17 mouse cellular contexts compared by ENCODE assay signal in the genomic region with DNA sequence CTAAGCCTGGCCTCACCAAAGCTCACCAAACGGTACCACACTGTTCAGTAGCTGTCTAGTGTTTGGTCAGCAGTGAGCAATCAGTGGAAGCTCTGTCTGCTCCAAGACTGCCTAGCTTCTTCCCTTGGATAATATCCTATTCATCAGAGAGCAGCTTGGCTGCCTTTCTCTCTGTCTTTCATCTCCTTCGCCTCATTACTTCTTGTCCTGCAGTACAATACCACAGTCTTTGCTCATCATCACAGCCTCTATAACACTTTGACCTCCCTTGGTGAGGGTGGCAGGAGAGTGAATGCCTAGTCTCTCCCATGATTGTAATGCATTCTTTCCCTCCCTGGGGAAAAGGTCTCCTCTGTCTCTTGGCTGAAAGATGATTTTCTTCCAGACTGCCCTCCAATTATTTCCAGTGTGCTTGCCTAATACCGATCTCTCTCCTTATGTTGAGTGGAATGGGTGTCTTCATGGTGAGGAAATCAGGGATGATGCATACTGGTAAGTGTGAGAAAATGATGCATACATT.
A peak's percentile ranks its signal among the peaks of the same experiment; 100 is the strongest.
DNase-seq lines count a peak whose midpoint lies in the region; ATAC-seq and TF ChIP-seq lines count a peak whose summit lies in the region.
"Had no signal": no experiment of that assay in that cellular context is flagged by ENCODE, and none has a peak within 500 bp of the region (broad histone marks: within the 10 kb centered on the region; RNA-seq: fewer than 3 reads in every experiment).

No protein-coding gene starts in this region.

- DNase-seq in midbrain, postnatal 0 days (ENCODE audit: low spot score): peak; percentile 40
- DNase-seq in midbrain, embryonic 14.5 days: no peak
- DNase-seq in embryo, embryonic 10 days (ENCODE audit: low spot score): peak; percentile 25
- peak; percentile 19 for DNase-seq in neural tube, embryonic 11.5 days (ENCODE audit: low spot score)
- DNase-seq in forebrain, embryonic 10.5 days (ENCODE audit: extremely low spot score, low spot score): no peak
- DNase-seq in gastrocnemius, postnatal 4 days (ENCODE audit: low spot score in 2 of 2): no peak
- no peak for DNase-seq in layer of hippocampus, adult 9-10 months (ENCODE audit: low spot score)
- DNase-seq: cerebellum, adult 9-10 months; gastrocnemius, postnatal 25 days; kidney, adult 8-10 months had no signal

- no peak for ATAC-seq in midbrain, postnatal 0 days (ENCODE audit: low FRiP score)
- no peak for ATAC-seq in midbrain, embryonic 14.5 days (ENCODE audit: low FRiP score, low TSS enrichment)
- 0 out of 2 replicates have a peak, but pooled peaks have one; percentile 56 for ATAC-seq in hindbrain, embryonic 16.5 days
- ATAC-seq in neural tube, embryonic 11.5 days (ENCODE audit: insufficient read depth, low FRiP score, low TSS enrichment): peak; percentile 55; the same call in 1 of the 2 replicates
- ATAC-seq: forebrain, embryonic 15.5 days had no signal

- no peak overlapping the region for H3K4me3 ChIP-seq in midbrain, postnatal 0 days (ENCODE audit: low read depth, low read length)
- no peak overlapping the region for H3K4me3 ChIP-seq in midbrain, embryonic 14.5 days (replicated peaks; ENCODE audit: low read depth, low read length)
- no peak overlapping the region for H3K4me3 ChIP-seq in hindbrain, embryonic 16.5 days (ENCODE audit: low read length)
- no peak overlapping the region for H3K4me3 ChIP-seq in neural tube, embryonic 11.5 days (ENCODE audit: low read depth, low read length)
- H3K4me3 ChIP-seq in forebrain, embryonic 10.5 days: no peak overlapping the region
- H3K4me3 ChIP-seq: embryonic facial prominence, embryonic 15.5 days; forebrain, embryonic 15.5 days; heart, embryonic 13.5 days; hindbrain, embryonic 15.5 days; stomach, embryonic 15.5 days had no signal

- no peak overlapping the region for H3K9ac ChIP-seq in midbrain, postnatal 0 days (replicated peaks; ENCODE audit: low read length, poor library complexity, severe bottlenecking)
- no peak overlapping the region for H3K9ac ChIP-seq in midbrain, embryonic 14.5 days (replicated peaks; ENCODE audit: low read length)
- no peak overlapping the region for H3K9ac ChIP-seq in hindbrain, embryonic 16.5 days (ENCODE audit: low read depth, low read length)
- no peak overlapping the region for H3K9ac ChIP-seq in neural tube, embryonic 11.5 days (ENCODE audit: low read length)
- H3K9ac ChIP-seq: embryonic facial prominence, embryonic 15.5 days; forebrain, embryonic 15.5 days; heart, embryonic 13.5 days; hindbrain, embryonic 15.5 days; stomach, embryonic 15.5 days had no signal

- H3K27me3 ChIP-seq in midbrain, postnatal 0 days (ENCODE audit: insufficient read depth, low read length): no peaks in the 10 kb centered on the region
- H3K27me3 ChIP-seq in midbrain, embryonic 14.5 days (ENCODE audit: control insufficient read depth, insufficient read depth, low read length): no peaks in the 10 kb centered on the region
- H3K27me3 ChIP-seq in hindbrain, embryonic 16.5 days (replicated peaks; ENCODE audit: control insufficient read depth, insufficient read depth, low read length): no peaks in the 10 kb centered on the region
- no peaks in the 10 kb centered on the region for H3K27me3 ChIP-seq in neural tube, embryonic 11.5 days (ENCODE audit: control insufficient read depth, insufficient read depth, low read length)
- no peaks in the 10 kb centered on the region for H3K27me3 ChIP-seq in forebrain, embryonic 10.5 days (ENCODE audit: poor library complexity, severe bottlenecking)
- H3K27me3 ChIP-seq: embryonic facial prominence, embryonic 15.5 days; forebrain, embryonic 15.5 days; heart, embryonic 13.5 days; hindbrain, embryonic 15.5 days; stomach, embryonic 15.5 days had no signal

- WGBS in midbrain, postnatal 0 days: 61% methylated on average over 3 of the region's 3 CpGs
- 64% methylated on average over 3 of the region's 3 CpGs for WGBS in midbrain, embryonic 14.5 days
- WGBS in hindbrain, embryonic 16.5 days: 16% methylated on average over 3 of the region's 3 CpGs
- 39% methylated on average over 3 of the region's 3 CpGs for WGBS in neural tube, embryonic 11.5 days
- 36% methylated on average over 3 of the region's 3 CpGs for WGBS in forebrain, embryonic 10.5 days

- H3K36me3 ChIP-seq in midbrain, postnatal 0 days (ENCODE audit: insufficient read depth, low read length): no peaks in the 10 kb centered on the region
- H3K36me3 ChIP-seq in midbrain, embryonic 14.5 days (ENCODE audit: control insufficient read depth, insufficient read depth, low read length): no peaks in the 10 kb centered on the region
- no peaks in the 10 kb centered on the region for H3K36me3 ChIP-seq in hindbrain, embryonic 16.5 days (ENCODE audit: control insufficient read depth, insufficient read depth, low read length)
- H3K36me3 ChIP-seq in neural tube, embryonic 11.5 days (ENCODE audit: control insufficient read depth, insufficient read depth, low read length): no peaks in the 10 kb centered on the region
- no peaks in the 10 kb centered on the region for H3K36me3 ChIP-seq in forebrain, embryonic 10.5 days (replicated peaks)
- H3K36me3 ChIP-seq: embryonic facial prominence, embryonic 15.5 days; forebrain, embryonic 15.5 days; heart, embryonic 13.5 days; hindbrain, embryonic 15.5 days; stomach, embryonic 15.5 days had no signal

- no peaks in the 10 kb centered on the region for H3K4me1 ChIP-seq in midbrain, postnatal 0 days (ENCODE audit: insufficient read depth, low read length)
- no peaks in the 10 kb centered on the region for H3K4me1 ChIP-seq in midbrain, embryonic 14.5 days (ENCODE audit: control insufficient read depth, insufficient read depth, low read length)
- no peaks in the 10 kb centered on the region for H3K4me1 ChIP-seq in hindbrain, embryonic 16.5 days (ENCODE audit: control insufficient read depth, insufficient read depth, low read depth, low read length)
- H3K4me1 ChIP-seq in neural tube, embryonic 11.5 days (ENCODE audit: control insufficient read depth, insufficient read depth, low read length): no peaks in the 10 kb centered on the region
- peaks cover 7% of the 10 kb centered on the region; the same call in 1 of the 2 replicates for H3K4me1 ChIP-seq in forebrain, embryonic 10.5 days
- H3K4me1 ChIP-seq: embryonic facial prominence, embryonic 15.5 days; forebrain, embryonic 15.5 days; heart, embryonic 13.5 days; hindbrain, embryonic 15.5 days; stomach, embryonic 15.5 days had no signal

- H3K4me2 ChIP-seq in midbrain, postnatal 0 days (ENCODE audit: low read depth, low read length, poor library complexity, severe bottlenecking): no peak overlapping the region
- no peak overlapping the region for H3K4me2 ChIP-seq in midbrain, embryonic 14.5 days (ENCODE audit: low read length)
- no peak overlapping the region for H3K4me2 ChIP-seq in hindbrain, embryonic 16.5 days (ENCODE audit: low read length)
- no peak overlapping the region for H3K4me2 ChIP-seq in neural tube, embryonic 11.5 days (ENCODE audit: low read depth)
- H3K4me2 ChIP-seq: embryonic facial prominence, embryonic 15.5 days; forebrain, embryonic 15.5 days; heart, embryonic 13.5 days; hindbrain, embryonic 15.5 days; stomach, embryonic 15.5 days had no signal

- no peak overlapping the region for H3K27ac ChIP-seq in midbrain, postnatal 0 days (ENCODE audit: low read depth, low read length)
- no peak overlapping the region for H3K27ac ChIP-seq in midbrain, embryonic 14.5 days (replicated peaks; ENCODE audit: low read depth, low read length)
- no peak overlapping the region for H3K27ac ChIP-seq in hindbrain, embryonic 16.5 days (ENCODE audit: low read depth, low read length)
- 0 out of 2 replicates have a peak overlapping the region, but pooled peaks have one; percentile 27 for H3K27ac ChIP-seq in neural tube, embryonic 11.5 days (ENCODE audit: low read depth, low read length)
- H3K27ac ChIP-seq in forebrain, embryonic 10.5 days: no peak overlapping the region
- H3K27ac ChIP-seq: embryonic facial prominence, embryonic 15.5 days; forebrain, embryonic 15.5 days; heart, embryonic 13.5 days; hindbrain, embryonic 15.5 days; macrophage; stomach, embryonic 15.5 days had no signal

- H3K9me3 ChIP-seq in midbrain, postnatal 0 days (ENCODE audit: low read length): no peaks in the 10 kb centered on the region
- no peaks in the 10 kb centered on the region for H3K9me3 ChIP-seq in midbrain, embryonic 14.5 days (ENCODE audit: control insufficient read depth, low read length)
- no peaks in the 10 kb centered on the region for H3K9me3 ChIP-seq in hindbrain, embryonic 16.5 days (ENCODE audit: control insufficient read depth, low read length)
- no peaks in the 10 kb centered on the region for H3K9me3 ChIP-seq in neural tube, embryonic 11.5 days (ENCODE audit: control insufficient read depth, low read length)
- no peaks in the 10 kb centered on the region for H3K9me3 ChIP-seq in forebrain, embryonic 10.5 days
- H3K9me3 ChIP-seq: embryonic facial prominence, embryonic 15.5 days; forebrain, embryonic 15.5 days; heart, embryonic 13.5 days; hindbrain, embryonic 15.5 days; stomach, embryonic 15.5 days had no signal

- no peak for TF ChIP-seq CTCF in midbrain, postnatal 0 days (IDR thresholded peaks at IDR 0.05)

Comparison
In these comparisons a context has a peak if more than half of its experiments do, and no peak if none do; other contexts are left out.
1. DNase-seq: peak in midbrain, postnatal 0 days (single experiment), embryo, embryonic 10 days (single experiment) and neural tube, embryonic 11.5 days (single experiment); none in midbrain, embryonic 14.5 days (single experiment), forebrain, embryonic 10.5 days (single experiment), gastrocnemius, postnatal 4 days (0 of 2) and layer of hippocampus, adult 9-10 months (single experiment).
2. ATAC-seq: peak in hindbrain, embryonic 16.5 days (single experiment) and neural tube, embryonic 11.5 days (single experiment); none in midbrain, postnatal 0 days (single experiment) and midbrain, embryonic 14.5 days (single experiment).